Mouse (Mus musculus): ENCODE measurements around the gene Cacna1s. TPM values are rescaled to one million over a fixed set of nuclear protein-coding genes. Genes with fewer than 3 reads are reported as not detected.

Cacna1s gene
- total and polyA plus RNA-seq, 2 experiments from 2014 or later, result 0.49 TPM; not detected in 1

DNA sequence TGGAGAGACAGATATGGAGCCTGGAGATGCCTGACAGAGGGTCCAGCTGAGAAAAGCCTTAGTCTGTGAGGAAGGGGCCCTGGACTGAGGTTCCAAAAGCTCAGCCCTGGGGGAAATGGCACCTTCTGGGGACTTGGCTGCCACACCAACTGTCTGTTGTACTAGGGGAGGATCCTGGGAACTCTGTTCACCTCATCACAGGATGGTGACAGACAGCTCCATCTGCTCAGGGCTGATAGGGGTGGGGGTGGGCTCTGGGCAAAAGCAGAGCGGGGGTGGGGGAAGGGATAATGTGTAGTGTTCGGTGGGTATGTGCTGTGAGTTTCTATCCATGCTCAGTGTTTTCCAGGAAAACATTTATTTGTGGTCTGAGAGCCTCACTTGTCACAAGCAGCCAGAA, 50.4 kb downstream of the Cacna1s start:
- Histone ChIP-seq H3K36me3 (replicated peaks; ENCODE audit: control insufficient read depth, insufficient read depth, low read length) (no peaks in the 10 kb centered on the region), H3K4me1 (ENCODE audit: control insufficient read depth, insufficient read depth) (peaks cover 4% of the 10 kb centered on the region), H3K27ac (ENCODE audit: low read depth) (no peak overlapping the region), H3K4me2 (ENCODE audit: low read depth, low read length) (no peak overlapping the region), H3K27me3 (ENCODE audit: control insufficient read depth, insufficient read depth, low read length) (peaks cover 16% of the 10 kb centered on the region), H3K4me3 (ENCODE audit: low read depth, low read length) (no peak overlapping the region), H3K9ac (replicated peaks; ENCODE audit: low read depth, low read length) (no peak overlapping the region), H3K9me3 (replicated peaks; ENCODE audit: control insufficient read depth, low read length) (no peaks in the 10 kb centered on the region)
- TF ChIP-seq CTCF (IDR thresholded peaks at IDR 0.05; ENCODE audit: low read depth) (no peak), EP300 (IDR thresholded peaks at IDR 0.05; ENCODE audit: low read depth) (no peak)
- WGBS, result 49% methylated on average over 2 of the region's 2 CpGs
- ATAC-seq (ENCODE audit: insufficient read depth, low read depth) (no peak), DNase-seq (ENCODE audit: low spot score) (no peak)

DNA sequence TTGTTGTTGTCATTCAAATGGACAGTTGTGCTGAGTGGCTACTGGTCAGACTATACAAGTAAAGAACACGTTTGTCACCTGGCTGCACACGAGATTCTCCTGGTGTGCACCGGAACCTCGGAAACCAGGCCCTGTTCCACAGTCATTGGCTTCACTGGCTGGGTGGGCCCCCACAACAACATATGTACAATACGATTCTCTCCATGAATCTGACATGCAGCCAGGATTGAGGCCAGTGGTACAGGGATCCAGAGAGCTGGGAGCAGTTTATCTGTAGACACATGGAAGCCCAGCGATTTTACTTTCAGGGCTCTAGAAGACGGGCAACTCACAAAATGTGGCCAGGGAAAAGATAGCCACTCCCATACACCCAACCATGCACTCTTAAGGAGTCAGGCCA, 51.1 kb downstream of the Cacna1s start:
- TF ChIP-seq EP300 (IDR thresholded peaks at IDR 0.05; ENCODE audit: low read depth) (no peak), CTCF (IDR thresholded peaks at IDR 0.05; ENCODE audit: low read depth) (no peak)
- Histone ChIP-seq H3K4me2 (ENCODE audit: low read depth, low read length) (no peak overlapping the region), H3K9me3 (replicated peaks; ENCODE audit: control insufficient read depth, low read length) (no peaks in the 10 kb centered on the region), H3K4me3 (ENCODE audit: low read depth, low read length) (no peak overlapping the region), H3K9ac (replicated peaks; ENCODE audit: low read depth, low read length) (no peak overlapping the region), H3K4me1 (ENCODE audit: control insufficient read depth, insufficient read depth) (peaks cover 4% of the 10 kb centered on the region), H3K27ac (ENCODE audit: low read depth) (no peak overlapping the region), H3K27me3 (ENCODE audit: control insufficient read depth, insufficient read depth, low read length) (peaks cover 16% of the 10 kb centered on the region), H3K36me3 (replicated peaks; ENCODE audit: control insufficient read depth, insufficient read depth, low read length) (no peaks in the 10 kb centered on the region)
- no peak for ATAC-seq (ENCODE audit: insufficient read depth, low read depth)
- no peak for DNase-seq (ENCODE audit: low spot score)
- WGBS, result 84% methylated on average over 7 of the region's 7 CpGs

DNA sequence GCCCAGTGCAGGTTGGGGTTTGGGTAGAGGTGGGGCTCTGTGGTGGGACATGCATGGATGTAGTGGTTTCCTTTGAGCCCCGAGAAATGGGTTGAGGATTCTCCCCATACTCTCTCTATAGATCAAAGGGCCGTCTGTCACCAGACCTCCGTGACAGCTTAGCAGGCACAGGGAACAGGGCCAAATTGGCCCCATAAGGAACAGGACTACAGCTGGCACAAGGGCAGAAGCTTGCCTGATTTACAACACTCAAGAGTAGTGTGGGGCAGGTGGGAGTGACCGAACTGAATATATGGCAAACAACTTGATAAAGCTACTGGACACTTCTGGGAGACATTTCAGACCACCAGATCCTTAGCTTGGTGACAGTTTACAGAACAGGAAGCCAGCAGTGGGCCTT, 52.2 kb downstream of the Cacna1s start:
- Histone ChIP-seq H3K9me3 (replicated peaks; ENCODE audit: control insufficient read depth, low read length) (no peaks in the 10 kb centered on the region), H3K4me2 (ENCODE audit: low read depth, low read length) (no peak overlapping the region), H3K27ac (ENCODE audit: low read depth) (no peak overlapping the region), H3K27me3 (ENCODE audit: control insufficient read depth, insufficient read depth, low read length) (peaks cover 16% of the 10 kb centered on the region), H3K9ac (replicated peaks; ENCODE audit: low read depth, low read length) (no peak overlapping the region), H3K4me3 (ENCODE audit: low read depth, low read length) (no peak overlapping the region), H3K36me3 (replicated peaks; ENCODE audit: control insufficient read depth, insufficient read depth, low read length) (no peaks in the 10 kb centered on the region), H3K4me1 (ENCODE audit: control insufficient read depth, insufficient read depth) (peaks cover 4% of the 10 kb centered on the region)
- DNase-seq (ENCODE audit: low spot score), result peak; percentile 30
- peak; percentile 63 for ATAC-seq (ENCODE audit: insufficient read depth, low read depth)
- 28% methylated on average over 4 of the region's 4 CpGs for WGBS
- TF ChIP-seq EP300 (IDR thresholded peaks at IDR 0.05; ENCODE audit: low read depth), result no peak
- TF ChIP-seq CTCF (IDR thresholded peaks at IDR 0.05; ENCODE audit: low read depth), result no peak

DNA sequence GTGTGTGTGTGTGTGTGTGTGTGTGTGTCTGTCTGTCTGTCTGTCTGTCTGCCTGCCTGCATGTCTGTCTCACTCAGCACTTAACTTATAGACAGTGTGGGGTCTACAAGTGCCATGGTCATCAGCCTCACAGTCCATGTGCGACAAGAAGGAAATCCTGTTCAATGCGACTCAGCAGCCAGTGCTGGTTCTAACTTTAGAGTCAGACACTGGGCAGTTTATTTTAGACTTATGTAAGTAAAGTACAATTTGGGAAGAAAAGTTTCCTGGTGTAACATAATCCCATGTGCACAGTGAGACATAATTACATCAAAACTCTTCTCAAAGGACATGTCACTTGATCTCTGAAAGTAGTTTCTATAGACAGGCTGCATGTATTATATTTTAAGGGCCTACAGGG, 56.9 kb downstream of the Cacna1s start:
- Histone ChIP-seq H3K36me3 (replicated peaks; ENCODE audit: control insufficient read depth, insufficient read depth, low read length) (no peaks in the 10 kb centered on the region), H3K27me3 (ENCODE audit: control insufficient read depth, insufficient read depth, low read length) (peaks cover 19% of the 10 kb centered on the region), H3K9me3 (replicated peaks; ENCODE audit: control insufficient read depth, low read length) (no peaks in the 10 kb centered on the region), H3K27ac (ENCODE audit: low read depth) (no peak overlapping the region), H3K9ac (replicated peaks; ENCODE audit: low read depth, low read length) (no peak overlapping the region), H3K4me3 (ENCODE audit: low read depth, low read length) (no peak overlapping the region), H3K4me2 (ENCODE audit: low read depth, low read length) (no peak overlapping the region), H3K4me1 (ENCODE audit: control insufficient read depth, insufficient read depth) (peaks cover 4% of the 10 kb centered on the region)
- DNase-seq (ENCODE audit: low spot score) (no peak), ATAC-seq (ENCODE audit: insufficient read depth, low read depth) (no peak)
- WGBS, result 24% methylated on average over 2 of the region's 2 CpGs
- no peak for TF ChIP-seq EP300 (IDR thresholded peaks at IDR 0.05; ENCODE audit: low read depth)
- TF ChIP-seq CTCF (IDR thresholded peaks at IDR 0.05; ENCODE audit: low read depth), result no peak

DNA sequence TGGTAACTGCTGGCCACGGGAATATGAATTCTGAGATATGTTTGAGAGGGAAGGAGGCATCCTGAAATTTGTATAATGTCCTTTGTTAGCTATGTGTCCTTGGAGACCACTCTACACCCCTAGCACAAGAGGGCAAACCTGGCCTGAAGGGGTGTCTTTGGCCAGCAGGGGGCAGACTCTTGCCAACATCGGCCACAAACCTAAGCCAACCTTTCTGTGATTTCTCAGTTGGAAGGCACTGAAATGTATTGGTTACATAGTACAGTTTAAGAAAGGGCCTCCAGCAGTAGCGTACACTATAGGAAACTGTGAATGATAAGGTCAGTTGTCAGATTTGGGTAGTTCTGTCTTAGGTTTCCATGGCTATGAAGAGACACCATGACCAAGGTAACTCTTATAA, 63.6 kb downstream of the Cacna1s start:
- TF ChIP-seq CTCF (IDR thresholded peaks at IDR 0.05; ENCODE audit: low read depth) (peak; percentile 67), EP300 (IDR thresholded peaks at IDR 0.05; ENCODE audit: low read depth) (no peak)
- Histone ChIP-seq H3K4me1 (ENCODE audit: control insufficient read depth, insufficient read depth) (no peaks in the 10 kb centered on the region), H3K9ac (replicated peaks; ENCODE audit: low read depth, low read length) (no peak overlapping the region), H3K4me2 (ENCODE audit: low read depth, low read length) (no peak overlapping the region), H3K36me3 (replicated peaks; ENCODE audit: control insufficient read depth, insufficient read depth, low read length) (no peaks in the 10 kb centered on the region), H3K27me3 (ENCODE audit: control insufficient read depth, insufficient read depth, low read length) (no peaks in the 10 kb centered on the region), H3K9me3 (replicated peaks; ENCODE audit: control insufficient read depth, low read length) (no peaks in the 10 kb centered on the region), H3K27ac (ENCODE audit: low read depth) (no peak overlapping the region), H3K4me3 (ENCODE audit: low read depth, low read length) (no peak overlapping the region)
- WGBS, result 11% methylated on average over 3 of the region's 3 CpGs
- DNase-seq (ENCODE audit: low spot score), result peak; percentile 24
- ATAC-seq (ENCODE audit: insufficient read depth, low read depth), result peak; percentile 14; the same call in 1 of the 2 replicates

DNA sequence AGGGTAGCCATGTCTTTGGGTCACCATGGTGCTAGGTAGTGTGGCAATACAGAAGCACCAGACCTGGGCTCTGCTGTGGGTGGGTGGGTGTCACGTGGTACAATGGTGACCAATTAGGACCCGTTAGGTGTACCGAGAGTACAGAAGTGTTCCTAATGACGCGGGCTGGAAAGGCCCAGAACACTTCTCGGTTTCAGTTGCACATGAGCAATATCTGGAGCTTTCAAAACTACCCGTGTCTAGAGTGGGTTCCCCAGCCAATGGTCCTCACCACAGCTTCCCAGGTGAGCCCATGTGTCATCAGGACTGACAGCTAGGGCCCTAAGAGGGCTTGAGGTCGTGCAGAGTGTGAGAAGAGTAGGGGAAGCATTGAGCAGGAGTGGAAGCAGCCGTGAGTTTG, 64.5 kb downstream of the Cacna1s start:
- Histone ChIP-seq H3K27ac (ENCODE audit: low read depth) (no peak overlapping the region), H3K27me3 (ENCODE audit: control insufficient read depth, insufficient read depth, low read length) (no peaks in the 10 kb centered on the region), H3K4me3 (ENCODE audit: low read depth, low read length) (no peak overlapping the region), H3K9me3 (replicated peaks; ENCODE audit: control insufficient read depth, low read length) (no peaks in the 10 kb centered on the region), H3K4me2 (ENCODE audit: low read depth, low read length) (no peak overlapping the region), H3K4me1 (ENCODE audit: control insufficient read depth, insufficient read depth) (no peaks in the 10 kb centered on the region), H3K36me3 (replicated peaks; ENCODE audit: control insufficient read depth, insufficient read depth, low read length) (no peaks in the 10 kb centered on the region), H3K9ac (replicated peaks; ENCODE audit: low read depth, low read length) (no peak overlapping the region)
- 81% methylated on average over 9 of the region's 9 CpGs for WGBS
- TF ChIP-seq EP300 (IDR thresholded peaks at IDR 0.05; ENCODE audit: low read depth) (no peak), CTCF (IDR thresholded peaks at IDR 0.05; ENCODE audit: low read depth) (no peak)
- DNase-seq (ENCODE audit: low spot score) (no peak), ATAC-seq (ENCODE audit: insufficient read depth, low read depth) (no peak)
